Mouse (Mus musculus) forebrain, embryonic 13.5 days (tissue): ENCODE results near the gene Kdelc2. TPM values are rescaled to one million over a fixed set of nuclear protein-coding genes. Genes with fewer than 3 reads are reported as not detected.

ENCODE experiments used
- ATAC-seq: fragments of 200-750 bp; cut with Nextera tagmentation; 2 replicates; pipeline ENCODE4 v1.8.0; 2017
- H3K27ac ChIP-seq: fragments of 300-500 bp; sonication (generic); 2 replicates; pipeline ENCODE4 v1.5.1; 2015; ENCODE audit warnings: inconsistent platforms, mild to moderate bottlenecking, moderate library complexity
- H3K27me3 ChIP-seq: fragments of 300-500 bp; sonication (generic); 2 replicates; pipeline ENCODE4 v1.6.1; 2015; ENCODE audit warnings: mild to moderate bottlenecking, inconsistent platforms
- H3K36me3 ChIP-seq: fragments of 300-500 bp; sonication (generic); 2 replicates; pipeline ENCODE4 v1.6.1; 2015; ENCODE audit warnings: mild to moderate bottlenecking, inconsistent platforms; ENCODE audit not compliant: poor library complexity, severe bottlenecking
- H3K4me1 ChIP-seq: fragments of 300-500 bp; sonication (generic); 2 replicates; pipeline ENCODE4 v1.6.1; 2015; ENCODE audit warnings: inconsistent platforms
- H3K4me2 ChIP-seq: fragments of 300-500 bp; sonication (generic); 2 replicates; pipeline ENCODE4 v1.6.1; 2015; ENCODE audit warnings: inconsistent platforms, mild to moderate bottlenecking, moderate library complexity
- H3K4me3 ChIP-seq: fragments of 300-500 bp; sonication (generic); 2 replicates; pipeline ENCODE4 v1.5.1; 2015; ENCODE audit warnings: mild to moderate bottlenecking, inconsistent platforms
- H3K9ac ChIP-seq: fragments of 300-500 bp; sonication (generic); 2 replicates; pipeline ENCODE4 v1.6.1; 2015; ENCODE audit warnings: mild to moderate bottlenecking, inconsistent platforms
- H3K9me3 ChIP-seq: fragments of 300-500 bp; sonication (generic); replicated peaks from 2 replicates; pipeline ENCODE4 v1.6.1; 2016; ENCODE audit warnings: inconsistent platforms
- WGBS: fragments of 180-500 bp; shearing (Covaris S2); methylation state at CpG from one replicate; pipeline ENCODE4 v1.1.7; 2015; 5-methylcytosine and 5-hydroxymethylcytosine counted together
- microRNA-seq: library from miRNA; unstranded; fragments of <30 nt; microRNA quantifications from one replicate; pipeline ENCODE4, GENCODE M21; 2016
- polyA plus RNA-seq: library from polyadenylated mRNA; unstranded; fragments of >200 nt; fragmentation: Nextera tagmentation; extraction: Ambion mirVana; gene quantifications from 2 replicates; pipeline ENCODE4 v1.2.1, GENCODE M21; 2015

Gene Kdelc2
- polyA plus RNA-seq, 1 experiment from 2014 or later, result 4.3 TPM

DNA sequence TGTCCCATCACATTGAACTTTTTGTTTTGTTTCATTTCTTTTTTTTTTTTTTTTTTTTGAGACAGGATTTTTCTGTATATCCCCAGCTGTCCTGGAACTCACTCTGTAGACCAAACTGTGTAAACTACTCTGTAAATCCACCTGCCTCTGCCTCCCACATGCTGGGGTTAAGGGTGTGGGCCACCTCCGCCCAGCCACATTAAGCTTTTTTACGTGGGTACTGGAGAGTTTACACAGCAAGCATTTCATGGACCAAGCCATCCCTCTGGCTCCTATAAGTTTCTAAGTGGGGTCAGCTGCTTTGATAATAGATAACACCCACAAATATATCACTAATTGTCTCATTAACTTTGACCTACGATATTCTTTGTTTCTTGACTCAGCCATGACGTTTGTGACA is 24.7 kb downstream of the Kdelc2 start:
- no peak overlapping the region for H3K9ac ChIP-seq
- ATAC-seq, result no peak
- H3K27me3 ChIP-seq, result no peaks in the 10 kb centered on the region
- 0 out of 2 replicates have a peak, but pooled peaks cover 6% of the 10 kb centered on the region for H3K4me1 ChIP-seq
- 91% methylated on average over 4 of the region's 4 CpGs for WGBS
- H3K4me3 ChIP-seq, result no peak overlapping the region
- no peak overlapping the region for H3K27ac ChIP-seq
- no peaks in the 10 kb centered on the region; the same call in 1 of the 2 replicates for H3K9me3 ChIP-seq
- no peak overlapping the region for H3K4me2 ChIP-seq
- no peaks in the 10 kb centered on the region for H3K36me3 ChIP-seq

DNA sequence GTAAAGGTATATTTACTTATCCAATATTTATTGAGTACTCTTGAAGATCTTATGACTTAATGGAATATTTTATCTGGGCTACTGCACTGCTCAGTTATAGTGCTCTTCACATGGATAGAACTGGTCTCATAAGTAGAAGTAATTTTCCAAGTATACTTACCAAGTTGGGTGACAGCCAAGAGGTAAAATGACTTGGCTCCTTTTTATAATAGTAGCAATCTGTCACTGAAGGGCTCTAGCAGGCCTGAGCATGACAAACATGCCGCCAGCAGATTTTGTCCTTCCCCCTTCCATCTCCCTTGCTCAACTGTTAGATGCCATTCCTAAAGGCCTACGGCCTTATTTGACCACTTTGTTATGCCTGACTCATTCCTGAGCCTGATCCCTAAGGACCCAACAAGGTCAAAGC is 25.1 kb downstream of the Kdelc2 start:
- H3K36me3 ChIP-seq, result no peaks in the 10 kb centered on the region
- no peak overlapping the region for H3K27ac ChIP-seq
- no peak overlapping the region for H3K9ac ChIP-seq
- H3K4me3 ChIP-seq, result no peak overlapping the region
- 84% methylated on average over 2 of the region's 2 CpGs for WGBS
- no peaks in the 10 kb centered on the region; the same call in 1 of the 2 replicates for H3K9me3 ChIP-seq
- H3K4me1 ChIP-seq, result 0 out of 2 replicates have a peak, but pooled peaks cover 6% of the 10 kb centered on the region
- ATAC-seq, result no peak
- H3K27me3 ChIP-seq, result no peaks in the 10 kb centered on the region
- H3K4me2 ChIP-seq, result no peak overlapping the region

DNA sequence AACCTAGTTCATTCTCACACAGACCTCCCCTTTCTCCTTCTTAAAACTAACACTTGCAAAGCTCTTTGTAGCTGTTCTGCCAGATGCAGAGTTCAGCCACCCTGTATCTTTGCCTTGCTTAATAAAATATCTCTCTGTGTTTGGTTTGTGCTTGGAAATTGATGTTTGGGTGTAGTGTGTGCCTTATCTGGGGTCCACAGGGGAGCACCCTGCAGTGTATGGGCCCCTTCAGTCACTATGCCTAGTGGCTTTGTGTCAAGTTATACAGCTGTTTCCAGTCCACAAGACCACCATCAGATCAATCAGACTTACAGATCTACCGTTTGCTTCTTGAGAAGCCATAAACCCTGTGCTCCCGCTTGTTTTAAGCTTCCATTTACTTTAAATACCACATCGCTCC is 25.6 kb downstream of the Kdelc2 start:
- H3K4me1 ChIP-seq, result 0 out of 2 replicates have a peak, but pooled peaks cover 6% of the 10 kb centered on the region
- no peak overlapping the region for H3K27ac ChIP-seq
- no peak overlapping the region for H3K9ac ChIP-seq
- H3K9me3 ChIP-seq, result no peaks in the 10 kb centered on the region; the same call in 1 of the 2 replicates
- WGBS, result 95% methylated on average over 3 of the region's 3 CpGs
- no peak overlapping the region for H3K4me2 ChIP-seq
- no peaks in the 10 kb centered on the region for H3K36me3 ChIP-seq
- ATAC-seq, result no peak
- no peak overlapping the region for H3K4me3 ChIP-seq
- H3K27me3 ChIP-seq, result no peaks in the 10 kb centered on the region

DNA sequence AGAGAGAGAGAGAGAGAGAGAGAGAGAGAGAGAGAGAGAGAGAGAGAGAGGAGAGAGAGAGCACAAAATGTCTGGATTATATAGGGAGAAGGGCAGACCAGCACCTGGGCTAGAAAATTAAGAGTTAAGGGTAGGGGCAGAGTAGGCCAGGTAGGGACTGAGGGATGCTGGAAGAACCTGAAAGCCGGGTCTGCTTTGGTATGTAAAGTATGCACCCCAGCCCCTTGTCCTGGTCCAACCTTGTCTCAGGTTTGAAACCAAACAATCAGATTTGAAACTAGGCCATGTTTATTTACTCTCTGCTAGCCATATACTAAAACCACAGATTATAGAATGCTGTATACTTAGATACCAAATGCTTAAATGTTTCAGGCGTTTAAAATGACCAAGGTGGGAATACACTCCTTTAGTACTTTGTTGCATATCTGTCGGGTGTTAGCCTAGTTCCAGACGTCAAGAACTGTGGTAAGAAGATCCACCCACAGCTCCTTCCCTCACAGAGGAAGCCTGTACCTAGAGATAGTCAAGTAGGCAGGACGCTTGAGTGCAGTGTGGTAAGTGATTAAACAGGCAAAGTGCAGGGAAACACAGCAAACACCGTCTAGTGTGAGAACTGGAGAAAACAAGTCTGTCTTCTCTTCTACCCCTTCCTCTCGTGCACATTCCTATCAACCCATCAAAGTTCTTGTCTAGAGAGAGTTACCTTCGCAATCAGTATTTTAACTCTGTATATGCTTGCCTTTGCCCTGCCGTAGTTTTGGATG is 38.5 kb downstream of the Kdelc2 start:
- Histone ChIP-seq H3K36me3 (no peaks in the 10 kb centered on the region), H3K4me3 (no peak overlapping the region), H3K27me3 (no peaks in the 10 kb centered on the region), H3K9ac (no peak overlapping the region), H3K27ac (no peak overlapping the region), H3K9me3 (no peaks in the 10 kb centered on the region), H3K4me1 (no peaks in the 10 kb centered on the region), H3K4me2 (no peak overlapping the region)
- 80% methylated on average over 9 of the region's 9 CpGs for WGBS
- ATAC-seq, result no peak

DNA sequence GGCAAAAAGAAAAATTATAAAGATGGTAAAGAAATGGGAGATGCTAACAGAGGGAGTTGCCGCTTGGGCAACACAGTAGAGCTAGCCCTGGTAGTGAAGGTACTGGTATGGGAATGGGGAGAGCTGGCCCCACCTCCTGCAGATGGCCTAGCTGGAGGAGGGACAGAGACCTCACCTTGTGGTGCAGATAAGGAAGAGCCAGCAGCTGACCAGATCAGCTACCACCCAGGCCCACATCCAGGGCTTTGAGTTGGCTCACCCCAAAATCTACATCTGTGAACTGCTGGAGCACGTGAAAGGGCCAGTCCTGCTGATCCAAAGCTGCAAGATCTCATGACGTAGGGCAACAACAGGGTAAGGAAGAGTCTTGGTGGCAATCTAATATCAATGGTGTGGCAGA is 42.9 kb downstream of the Kdelc2 start:
- no peak overlapping the region for H3K4me3 ChIP-seq
- no peaks in the 10 kb centered on the region for H3K4me1 ChIP-seq
- 94% methylated on average over 3 of the region's 3 CpGs for WGBS
- ATAC-seq, result no peak
- H3K27me3 ChIP-seq, result no peaks in the 10 kb centered on the region
- H3K9me3 ChIP-seq, result no peaks in the 10 kb centered on the region
- H3K4me2 ChIP-seq, result no peak overlapping the region
- H3K36me3 ChIP-seq, result no peaks in the 10 kb centered on the region
- no peak overlapping the region for H3K9ac ChIP-seq
- no peak overlapping the region for H3K27ac ChIP-seq

DNA sequence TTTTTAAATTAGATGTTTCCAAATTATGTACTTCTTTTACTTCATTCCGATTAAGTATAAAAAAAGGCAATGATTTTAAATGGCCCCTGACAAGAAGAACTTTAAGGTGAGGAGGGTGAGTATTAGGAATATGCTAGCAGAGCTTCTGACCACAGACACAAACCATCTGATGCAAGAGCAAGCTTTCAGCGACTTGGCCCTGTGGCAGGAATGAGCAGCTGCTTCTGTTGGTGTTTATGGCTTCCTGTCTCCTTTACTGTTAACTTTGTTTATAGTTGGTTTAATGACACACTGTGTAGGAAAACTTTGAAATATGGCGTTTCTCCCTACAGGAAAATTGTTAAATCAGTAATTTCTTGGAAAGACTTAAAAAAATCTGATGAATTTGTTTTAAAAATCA is 43.8 kb downstream of the Kdelc2 start:
- 82% methylated on average over 3 of the region's 3 CpGs for WGBS
- H3K4me2 ChIP-seq, result no peak overlapping the region
- H3K9me3 ChIP-seq, result no peaks in the 10 kb centered on the region
- no peak overlapping the region for H3K9ac ChIP-seq
- no peak overlapping the region for H3K4me3 ChIP-seq
- no peaks in the 10 kb centered on the region for H3K27me3 ChIP-seq
- no peaks in the 10 kb centered on the region for H3K4me1 ChIP-seq
- no peak for ATAC-seq
- no peaks in the 10 kb centered on the region for H3K36me3 ChIP-seq
- no peak overlapping the region for H3K27ac ChIP-seq

DNA sequence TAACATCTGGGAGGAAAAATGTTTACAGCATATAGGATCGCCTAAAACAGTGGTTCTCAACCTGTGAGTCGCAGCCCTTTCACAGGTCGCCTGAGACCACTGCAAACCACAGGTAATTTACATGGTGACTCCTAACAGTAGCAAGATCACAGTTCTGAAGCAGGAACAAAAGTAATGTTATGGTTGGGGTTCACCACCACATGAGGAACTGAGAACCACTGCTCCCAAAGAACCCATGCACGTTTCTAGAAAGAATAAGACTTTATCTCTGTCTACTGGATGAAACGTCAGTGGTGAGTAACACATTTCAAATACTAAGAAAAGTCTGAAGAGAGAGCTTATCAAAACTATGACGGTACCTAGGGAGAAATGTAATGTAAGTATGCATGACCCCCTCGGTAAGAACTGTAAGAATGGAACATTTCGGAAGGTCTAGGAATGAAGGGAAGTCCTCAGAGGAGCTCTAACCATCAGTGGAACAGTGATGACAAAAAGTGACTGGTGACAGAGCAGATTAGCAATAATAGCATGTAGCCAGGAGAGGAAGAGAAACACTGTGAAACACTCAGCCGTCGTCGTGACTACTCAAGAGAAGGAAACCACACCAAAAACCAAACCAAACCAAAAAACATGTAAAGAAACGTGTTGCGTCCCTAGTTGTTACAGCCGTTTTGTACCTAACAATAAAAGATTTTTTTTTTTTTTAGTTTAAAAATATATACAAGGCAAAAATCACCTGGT is 52.2 kb downstream of the Kdelc2 start:
- Histone ChIP-seq H3K4me3 (no peak overlapping the region), H3K36me3 (peaks cover 25% of the 10 kb centered on the region), H3K4me1 (no peaks in the 10 kb centered on the region), H3K27ac (no peak overlapping the region), H3K27me3 (no peaks in the 10 kb centered on the region), H3K4me2 (no peak overlapping the region), H3K9me3 (no peaks in the 10 kb centered on the region), H3K9ac (no peak overlapping the region)
- no peak for ATAC-seq
- 93% methylated on average over 14 of the region's 14 CpGs for WGBS

DNA sequence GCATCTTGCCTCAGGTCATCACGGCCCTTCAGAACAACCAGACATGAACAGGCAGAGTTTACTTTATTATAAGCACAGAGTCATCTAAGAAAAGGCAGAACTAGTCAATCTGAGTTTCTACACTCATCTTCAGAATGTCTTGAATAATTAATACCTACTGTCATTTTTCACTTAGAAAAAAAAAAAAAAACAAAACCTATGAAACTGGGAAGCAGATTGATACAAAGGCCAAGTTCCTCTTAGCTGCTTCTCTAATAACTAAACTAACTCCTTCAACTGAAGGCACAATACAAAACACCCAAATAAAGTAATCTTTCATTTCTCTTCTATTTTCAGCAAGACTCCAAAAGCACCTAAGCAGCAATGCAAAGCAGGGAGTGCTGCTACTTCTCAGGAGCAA is 66.8 kb downstream of the Kdelc2 start:
- Histone ChIP-seq H3K4me1 (no peaks in the 10 kb centered on the region), H3K36me3 (peaks cover 54% of the 10 kb centered on the region), H3K27ac (no peak overlapping the region), H3K9me3 (no peaks in the 10 kb centered on the region), H3K9ac (no peak overlapping the region), H3K4me2 (no peak overlapping the region), H3K4me3 (no peak overlapping the region), H3K27me3 (no peaks in the 10 kb centered on the region)
- WGBS, result 92% methylated on average over 1 of the region's 1 CpGs
- no peak for ATAC-seq

Small RNA genes within 50 kb of the gene (microRNA-seq; reads per million reads assigned to microRNA genes)
- not detected for gene Mir130c

Other genes with a start within 250 kb of the Kdelc2 start
- 22.6 and 23.5 TPM in 2 replicates for gene Ddx10, start 136.0 kb upstream of the Kdelc2 start, polyA plus RNA-seq
- gene Exph5, start 82.4 kb upstream of the Kdelc2 start, polyA plus RNA-seq, result 0.10 TPM in 1 of 2 replicates, not detected in the other
- gene 4930550C14Rik, start 18.3 kb downstream of the Kdelc2 start, polyA plus RNA-seq, result 0.13 TPM in 2 replicates
- 16.1 and 19.5 TPM in 2 replicates for gene Atm, start 152.7 kb downstream of the Kdelc2 start, polyA plus RNA-seq
- gene Npat, start 153.0 kb downstream of the Kdelc2 start, polyA plus RNA-seq, result 13.6 and 16.7 TPM in 2 replicates
- 124 and 132 TPM in 2 replicates for gene Acat1, start 226.4 kb downstream of the Kdelc2 start, polyA plus RNA-seq